Mouse (Mus musculus): ENCODE results near the gene Cmip. TPM values are rescaled to one million over a fixed set of nuclear protein-coding genes. Genes with fewer than 3 reads are reported as not detected.
A peak's percentile ranks its signal among the peaks of the same experiment; 100 is the strongest.

The Cmip gene
- polyA plus RNA-seq (2015; fragmentation: Nextera tagmentation; extraction: Ambion mirVana) = 135 and 193 TPM in 2 replicates

GRCm38 (mm10) chr8:117257029-117257820 is at the start of gene Cmip:
Gene Cmip (plus strand): TSS chr8:117257064.
- peak within 1 kb of the TSS; percentile 96 for H3K9ac ChIP-seq (replicated peaks)
- WGBS = under 1% methylated on average over 63 of the region's 65 CpGs
- peak; percentile 43 for ATAC-seq (ENCODE audit: low FRiP score)

GRCm38 (mm10) chr8:117209150-117209549 is 47.7 kb upstream of the Cmip start:
- H3K9ac ChIP-seq (replicated peaks) = no peak overlapping the region
- H3K4me2 ChIP-seq = no peak overlapping the region
- H3K9me3 ChIP-seq (replicated peaks) = no peaks in the 10 kb centered on the region
- no peak overlapping the region for H3K27ac ChIP-seq (replicated peaks)
- ATAC-seq (ENCODE audit: low FRiP score) = no peak
- WGBS = 95% methylated on average over 12 of the region's 12 CpGs
- no peaks in the 10 kb centered on the region for H3K4me1 ChIP-seq
- no peaks in the 10 kb centered on the region for H3K27me3 ChIP-seq (replicated peaks)
- H3K36me3 ChIP-seq = peaks cover 10% of the 10 kb centered on the region
- H3K4me3 ChIP-seq (replicated peaks) = no peak overlapping the region

More at GRCm38 (mm10) chr8:117257029-117257820, at the start of gene Cmip:
- peaks cover 42% of the 10 kb centered on the region for H3K4me1 ChIP-seq
- H3K27ac ChIP-seq (replicated peaks) = peak within 1 kb of the TSS; percentile 95
- no peaks in the 10 kb centered on the region for H3K9me3 ChIP-seq (replicated peaks)
- H3K27me3 ChIP-seq (replicated peaks) = no peaks in the 10 kb centered on the region
- H3K4me3 ChIP-seq (replicated peaks) = peak within 1 kb of the TSS; percentile 79
- H3K36me3 ChIP-seq = no peaks in the 10 kb centered on the region
- peak within 1 kb of the TSS; percentile 93 for H3K4me2 ChIP-seq

GRCm38 (mm10) chr8:117212100-117212499 is 44.8 kb upstream of the Cmip start:
- Histone ChIP-seq H3K4me1 (no peaks in the 10 kb centered on the region), H3K27ac (replicated peaks) (no peak overlapping the region), H3K4me3 (replicated peaks) (no peak overlapping the region), H3K27me3 (replicated peaks) (no peaks in the 10 kb centered on the region), H3K36me3 (0 out of 2 replicates have a peak, but pooled peaks cover 5% of the 10 kb centered on the region), H3K9ac (replicated peaks) (no peak overlapping the region), H3K4me2 (no peak overlapping the region), H3K9me3 (replicated peaks) (no peaks in the 10 kb centered on the region)
- WGBS = 87% methylated on average over 11 of the region's 11 CpGs
- no peak for ATAC-seq (ENCODE audit: low FRiP score)

DNA sequence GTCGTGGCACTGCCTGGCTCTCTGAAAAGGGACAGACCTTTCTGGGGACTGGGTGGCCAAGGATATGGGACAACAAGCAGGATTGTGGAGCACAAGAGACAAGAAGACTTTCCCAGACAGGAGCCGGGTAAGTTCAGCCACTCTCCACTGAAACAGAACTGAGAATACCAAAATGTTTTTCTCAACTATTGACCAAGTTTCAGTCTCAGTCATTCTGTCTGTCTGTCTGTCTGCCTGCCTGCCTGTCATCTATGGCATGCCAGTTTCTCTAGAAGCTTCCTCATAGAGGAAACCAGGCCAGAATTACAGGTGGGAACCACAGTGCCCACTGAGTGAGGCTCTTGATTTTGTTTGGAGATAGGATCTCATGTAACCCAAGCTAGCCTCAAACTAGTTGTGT is 39.1 kb upstream of the Cmip start:
- no peaks in the 10 kb centered on the region for H3K4me1 ChIP-seq
- no peaks in the 10 kb centered on the region for H3K27me3 ChIP-seq (replicated peaks)
- WGBS = 95% methylated on average over 2 of the region's 2 CpGs
- no peak overlapping the region for H3K9ac ChIP-seq (replicated peaks)
- ATAC-seq (ENCODE audit: low FRiP score) = no peak
- no peak overlapping the region for H3K4me3 ChIP-seq (replicated peaks)
- 0 out of 2 replicates have a peak, but pooled peaks cover 5% of the 10 kb centered on the region for H3K36me3 ChIP-seq
- H3K27ac ChIP-seq (replicated peaks) = no peak overlapping the region
- H3K4me2 ChIP-seq = no peak overlapping the region
- H3K9me3 ChIP-seq (replicated peaks) = no peaks in the 10 kb centered on the region

DNA sequence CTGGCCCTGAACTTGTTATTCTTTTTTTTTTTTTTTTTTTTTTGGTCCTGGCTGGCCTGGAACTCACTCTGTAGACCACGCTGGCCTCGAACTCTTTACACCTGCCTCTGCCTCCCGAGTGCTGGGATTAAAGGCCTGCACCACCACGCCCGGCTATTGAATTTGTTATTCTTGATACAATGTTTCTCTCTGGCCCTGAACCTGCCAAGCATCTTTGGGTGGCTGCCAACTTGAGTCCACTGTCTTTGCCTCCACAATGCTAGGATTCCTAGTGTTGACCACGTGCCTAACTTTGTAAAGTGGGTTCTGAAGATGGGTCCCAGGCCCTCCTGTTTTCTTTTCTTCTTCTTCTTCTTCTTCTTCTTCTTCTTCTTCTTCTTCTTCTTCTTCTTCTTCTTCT is 34.5 kb upstream of the Cmip start:
- H3K27ac ChIP-seq (replicated peaks) = no peak overlapping the region
- 74% methylated on average over 6 of the region's 6 CpGs for WGBS
- 0 out of 2 replicates have a peak, but pooled peaks cover 5% of the 10 kb centered on the region for H3K4me1 ChIP-seq
- no peak overlapping the region for H3K9ac ChIP-seq (replicated peaks)
- no peaks in the 10 kb centered on the region for H3K27me3 ChIP-seq (replicated peaks)
- no peaks in the 10 kb centered on the region for H3K9me3 ChIP-seq (replicated peaks)
- ATAC-seq (ENCODE audit: low FRiP score) = no peak
- no peaks in the 10 kb centered on the region for H3K36me3 ChIP-seq
- H3K4me3 ChIP-seq (replicated peaks) = no peak overlapping the region
- no peak overlapping the region for H3K4me2 ChIP-seq

GRCm38 (mm10) chr8:117224630-117225029 is 32.2 kb upstream of the Cmip start:
- Histone ChIP-seq H3K27me3 (replicated peaks) (no peaks in the 10 kb centered on the region), H3K36me3 (no peaks in the 10 kb centered on the region), H3K4me3 (replicated peaks) (peak overlapping the region; percentile 32), H3K9me3 (replicated peaks) (no peaks in the 10 kb centered on the region), H3K4me1 (0 out of 2 replicates have a peak, but pooled peaks cover 5% of the 10 kb centered on the region), H3K4me2 (peak overlapping the region; percentile 56), H3K27ac (replicated peaks) (no peak overlapping the region), H3K9ac (replicated peaks) (no peak overlapping the region)
- WGBS = 15% methylated on average over 9 of the region's 9 CpGs
- peak; percentile 66; the same call in 1 of the 2 replicates for ATAC-seq (ENCODE audit: low FRiP score)

DNA sequence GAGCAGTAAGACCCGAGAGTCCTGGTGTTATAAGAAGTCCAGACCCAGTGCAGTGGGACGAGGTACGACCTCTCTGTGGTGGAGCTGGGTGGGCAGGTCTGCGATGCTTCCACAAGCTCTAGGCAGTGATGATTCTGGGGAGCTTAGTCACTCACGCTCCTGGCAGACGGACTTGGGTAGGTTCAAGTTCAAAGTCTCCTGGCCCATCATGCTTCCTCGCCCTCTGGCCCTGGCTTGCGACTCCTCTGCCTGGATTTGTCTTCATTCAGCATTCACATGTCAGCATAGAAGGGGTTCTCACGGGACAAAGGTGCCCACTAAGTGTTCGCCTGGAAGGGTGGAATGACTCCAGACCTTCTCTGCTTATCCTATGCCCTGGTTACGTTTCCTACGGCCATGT is 30.6 kb upstream of the Cmip start:
- Histone ChIP-seq H3K4me3 (replicated peaks) (no peak overlapping the region), H3K36me3 (no peaks in the 10 kb centered on the region), H3K9me3 (replicated peaks) (no peaks in the 10 kb centered on the region), H3K4me2 (no peak overlapping the region), H3K27ac (replicated peaks) (no peak overlapping the region), H3K4me1 (0 out of 2 replicates have a peak, but pooled peaks cover 5% of the 10 kb centered on the region), H3K27me3 (replicated peaks) (no peaks in the 10 kb centered on the region), H3K9ac (replicated peaks) (no peak overlapping the region)
- no peak for ATAC-seq (ENCODE audit: low FRiP score)
- 87% methylated on average over 12 of the region's 12 CpGs for WGBS

DNA sequence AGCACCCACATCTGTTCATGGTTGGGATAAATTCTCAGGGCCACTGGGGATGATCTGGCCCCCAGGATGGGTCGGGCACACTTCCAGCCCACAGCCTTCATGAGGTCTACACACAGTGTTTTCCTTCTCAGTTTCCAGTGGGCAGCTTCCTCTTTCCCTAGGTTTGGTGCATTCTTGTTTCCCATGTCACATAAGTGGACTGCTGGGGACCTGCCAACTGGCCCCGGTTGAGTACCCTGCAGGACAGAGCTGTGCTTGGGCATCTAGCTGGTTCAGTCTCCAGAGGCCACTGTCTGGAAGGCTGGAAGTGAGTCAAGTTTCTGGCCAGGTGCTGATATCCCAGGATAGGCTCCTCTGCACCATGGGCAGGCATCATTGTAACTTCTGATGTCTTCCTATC is 29.5 kb upstream of the Cmip start:
- H3K4me3 ChIP-seq (replicated peaks) = no peak overlapping the region
- 93% methylated on average over 2 of the region's 2 CpGs for WGBS
- no peak for ATAC-seq (ENCODE audit: low FRiP score)

GRCm38 (mm10) chr8:117233199-117233598 is 23.7 kb upstream of the Cmip start:
- Histone ChIP-seq H3K9ac (replicated peaks) (no peak overlapping the region), H3K4me1 (no peaks in the 10 kb centered on the region), H3K9me3 (replicated peaks) (no peaks in the 10 kb centered on the region), H3K4me2 (no peak overlapping the region), H3K4me3 (replicated peaks) (no peak overlapping the region), H3K36me3 (no peaks in the 10 kb centered on the region), H3K27ac (replicated peaks) (no peak overlapping the region), H3K27me3 (replicated peaks) (no peaks in the 10 kb centered on the region)
- ATAC-seq (ENCODE audit: low FRiP score) = no peak
- WGBS = 86% methylated on average over 7 of the region's 7 CpGs

More for the DNA sequence above, 29.5 kb upstream of the Cmip start:
- no peaks in the 10 kb centered on the region for H3K9me3 ChIP-seq (replicated peaks)
- 0 out of 2 replicates have a peak, but pooled peaks cover 5% of the 10 kb centered on the region for H3K4me1 ChIP-seq
- H3K36me3 ChIP-seq = no peaks in the 10 kb centered on the region
- H3K27ac ChIP-seq (replicated peaks) = no peak overlapping the region
- no peaks in the 10 kb centered on the region for H3K27me3 ChIP-seq (replicated peaks)
- no peak overlapping the region for H3K4me2 ChIP-seq
- H3K9ac ChIP-seq (replicated peaks) = no peak overlapping the region

DNA sequence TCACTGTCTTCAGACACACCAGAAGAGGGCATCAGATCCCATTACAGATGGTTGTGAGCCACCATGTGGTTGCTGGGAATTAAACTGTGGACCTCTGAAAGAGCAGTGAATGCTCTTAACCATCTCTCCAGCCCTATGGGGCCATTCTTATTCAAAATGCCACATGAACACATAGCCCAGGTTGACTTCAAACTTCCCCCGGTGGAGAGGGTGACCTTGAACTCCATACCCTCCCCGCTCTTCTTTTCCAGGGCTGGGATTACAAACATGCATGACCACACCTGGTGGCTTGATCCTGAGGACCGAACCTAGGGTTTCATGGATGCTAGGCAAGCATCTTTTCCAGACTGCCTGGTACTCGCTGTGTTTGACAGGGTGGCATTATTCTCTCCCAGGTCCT is 20.3 kb upstream of the Cmip start:
- 98% methylated on average over 4 of the region's 4 CpGs for WGBS
- no peak overlapping the region for H3K4me3 ChIP-seq (replicated peaks)
- ATAC-seq (ENCODE audit: low FRiP score) = no peak
- H3K9me3 ChIP-seq (replicated peaks) = no peaks in the 10 kb centered on the region
- H3K36me3 ChIP-seq = no peaks in the 10 kb centered on the region
- no peaks in the 10 kb centered on the region for H3K27me3 ChIP-seq (replicated peaks)
- no peak overlapping the region for H3K9ac ChIP-seq (replicated peaks)
- H3K27ac ChIP-seq (replicated peaks) = no peak overlapping the region
- no peaks in the 10 kb centered on the region for H3K4me1 ChIP-seq
- H3K4me2 ChIP-seq = no peak overlapping the region

- Histone ChIP-seq H3K27me3 (replicated peaks) (no peaks in the 10 kb centered on the region), H3K4me3 (replicated peaks) (no peak overlapping the region), H3K9me3 (replicated peaks) (no peaks in the 10 kb centered on the region), H3K27ac (replicated peaks) (no peak overlapping the region), H3K4me2 (no peak overlapping the region), H3K4me1 (no peaks in the 10 kb centered on the region), H3K9ac (replicated peaks) (no peak overlapping the region), H3K36me3 (no peaks in the 10 kb centered on the region)
- WGBS = 81% methylated on average over 5 of the region's 5 CpGs
- no peak for ATAC-seq (ENCODE audit: low FRiP score)
Observed at GRCm38 (mm10) chr8:117240326-117240725, 16.5 kb upstream of the Cmip start.

DNA sequence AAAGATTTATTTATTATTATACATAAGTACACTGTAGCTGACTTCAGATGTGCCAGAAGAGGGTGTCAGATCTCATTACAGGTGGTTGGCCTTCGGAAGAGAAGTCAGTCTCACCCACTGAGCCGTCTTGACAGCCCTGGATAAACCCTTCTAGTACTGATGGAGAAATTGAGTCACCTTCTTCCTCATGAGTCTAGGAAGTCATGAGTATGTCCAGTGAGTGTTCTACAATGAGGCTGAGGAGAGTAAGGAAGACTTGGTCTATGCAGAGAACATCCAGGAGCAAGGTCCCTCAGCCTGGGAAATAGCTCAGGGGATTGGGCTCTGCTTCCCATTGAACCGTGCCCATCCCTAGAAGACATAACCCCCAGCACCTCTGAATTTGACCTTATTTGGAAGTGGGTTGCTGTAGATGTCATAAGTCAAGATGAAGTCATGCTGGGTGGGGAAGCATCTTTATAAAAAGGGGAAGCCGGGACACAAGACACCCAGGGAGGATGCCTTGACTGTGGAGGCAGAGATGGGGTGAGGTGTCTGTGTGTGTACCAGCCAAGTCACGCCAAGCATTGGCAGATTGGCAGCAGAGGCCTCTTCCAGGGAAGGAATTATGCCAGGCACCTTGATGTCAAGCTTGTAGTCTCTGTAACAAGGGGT is 15.9 kb upstream of the Cmip start:
- Histone ChIP-seq H3K9me3 (replicated peaks) (no peaks in the 10 kb centered on the region), H3K36me3 (no peaks in the 10 kb centered on the region), H3K27me3 (replicated peaks) (no peaks in the 10 kb centered on the region), H3K4me3 (replicated peaks) (no peak overlapping the region), H3K27ac (replicated peaks) (no peak overlapping the region), H3K4me2 (no peak overlapping the region), H3K4me1 (no peaks in the 10 kb centered on the region), H3K9ac (replicated peaks) (no peak overlapping the region)
- WGBS = 91% methylated on average over 5 of the region's 5 CpGs
- ATAC-seq (ENCODE audit: low FRiP score) = no peak

Data from neural tube, embryonic 15.5 days (tissue).